Mouse (Mus musculus) CH12.LX (cell line): ENCODE measurements around the gene Wdr90. TPM values are rescaled to one million over a fixed set of nuclear protein-coding genes. Genes with fewer than 3 reads are reported as not detected.

Experiments used
- polyA plus RNA-seq: library from polyadenylated mRNA; unstranded; fragments of >175 nt; gene quantifications from 2 replicates; pipeline ENCODE4 v1.2.1, GENCODE M21; 2012; ENCODE audit warnings: low read depth; ENCODE audit not compliant: insufficient read length
- total RNA-seq, 2 experiments: library from RNA; depleted of rRNA; stranded (reverse); fragments of 300-350 nt in 1 of 2; fragments of >200 nt in 1 of 2; gene quantifications; 2 replicates each; pipeline ENCODE4 v1.2.3; 2012 to 2014

Gene Wdr90
- total and polyA plus RNA-seq, 3 experiments, result 16.0 to 38.0 (median 23.8) TPM

Other genes starting within 250 kb of the Wdr90 start
Only the 20 nearest of the 29 such genes appear.
- gene Narfl, start 87.7 kb downstream of the Wdr90 start, total RNA-seq (2012; rRNA removed), result 22.0 and 23.4 TPM in 2 replicates
- 16.5 and 17.0 TPM in 2 replicates for gene Narfl, start 87.7 kb downstream of the Wdr90 start, total RNA-seq (2014; rRNA removed)
- gene Narfl, start 87.7 kb downstream of the Wdr90 start, polyA plus RNA-seq, result 12.1 and 13.3 TPM in 2 replicates
- 14.5 and 16.0 TPM in 2 replicates for gene Haghl, start 75.8 kb downstream of the Wdr90 start, total RNA-seq (2012; rRNA removed)
- 7.3 and 7.4 TPM in 2 replicates for gene Haghl, start 75.8 kb downstream of the Wdr90 start, total RNA-seq (2014; rRNA removed)
- gene Haghl, start 75.8 kb downstream of the Wdr90 start, polyA plus RNA-seq, result 7.4 and 7.8 TPM in 2 replicates
- 0.13 and 0.25 TPM in 2 replicates for gene Ccdc78, start 74.9 kb downstream of the Wdr90 start, total RNA-seq (2012; rRNA removed)
- gene Ccdc78, start 74.9 kb downstream of the Wdr90 start, total RNA-seq (2014; rRNA removed), result 0.13 TPM in 1 of 2 replicates, not detected in the other
- gene Ccdc78, start 74.9 kb downstream of the Wdr90 start, polyA plus RNA-seq, result 0.40 and 0.49 TPM in 2 replicates
- gene Fam173a, start 68.6 kb downstream of the Wdr90 start, total RNA-seq (2012; rRNA removed), result 55.0 and 68.3 TPM in 2 replicates
- 21.9 and 25.5 TPM in 2 replicates for gene Fam173a, start 68.6 kb downstream of the Wdr90 start, total RNA-seq (2014; rRNA removed)
- gene Fam173a, start 68.6 kb downstream of the Wdr90 start, polyA plus RNA-seq, result 25.5 and 27.8 TPM in 2 replicates
- gene AC134908.4, start 65.8 kb downstream of the Wdr90 start, total RNA-seq (2012; rRNA removed), result not detected in 2 replicates
- not detected in 2 replicates for gene AC134908.4, start 65.8 kb downstream of the Wdr90 start, total RNA-seq (2014; rRNA removed)
- gene AC134908.4, start 65.8 kb downstream of the Wdr90 start, polyA plus RNA-seq, result not detected in 2 replicates
- 49.8 and 50.1 TPM in 2 replicates for gene Metrn, start 64.4 kb downstream of the Wdr90 start, total RNA-seq (2012; rRNA removed)
- 18.1 and 23.7 TPM in 2 replicates for gene Metrn, start 64.4 kb downstream of the Wdr90 start, total RNA-seq (2014; rRNA removed)
- gene Metrn, start 64.4 kb downstream of the Wdr90 start, polyA plus RNA-seq, result 16.9 and 17.7 TPM in 2 replicates
- not detected in 2 replicates for gene Fbxl16, start 52.4 kb downstream of the Wdr90 start, total RNA-seq (2012; rRNA removed)
- not detected in 2 replicates for gene Fbxl16, start 52.4 kb downstream of the Wdr90 start, total RNA-seq (2014; rRNA removed)
- gene Fbxl16, start 52.4 kb downstream of the Wdr90 start, polyA plus RNA-seq, result not detected in 2 replicates
- gene Wdr24, start 37.9 kb downstream of the Wdr90 start, total RNA-seq (2012; rRNA removed), result 27.2 and 28.6 TPM in 2 replicates
- 17.3 and 20.9 TPM in 2 replicates for gene Wdr24, start 37.9 kb downstream of the Wdr90 start, total RNA-seq (2014; rRNA removed)
- 16.9 and 20.4 TPM in 2 replicates for gene Wdr24, start 37.9 kb downstream of the Wdr90 start, polyA plus RNA-seq
- 7.7 and 9.3 TPM in 2 replicates for gene Jmjd8, start 32.6 kb downstream of the Wdr90 start, total RNA-seq (2012; rRNA removed)
- 4.8 and 6.1 TPM in 2 replicates for gene Jmjd8, start 32.6 kb downstream of the Wdr90 start, total RNA-seq (2014; rRNA removed)
- 8.3 and 8.5 TPM in 2 replicates for gene Jmjd8, start 32.6 kb downstream of the Wdr90 start, polyA plus RNA-seq
- 98.3 and 107 TPM in 2 replicates for gene Stub1, start 28.1 kb downstream of the Wdr90 start, total RNA-seq (2012; rRNA removed)
- 60.4 and 62.9 TPM in 2 replicates for gene Stub1, start 28.1 kb downstream of the Wdr90 start, total RNA-seq (2014; rRNA removed)
- gene Stub1, start 28.1 kb downstream of the Wdr90 start, polyA plus RNA-seq, result 84.8 and 87.1 TPM in 2 replicates
- gene Rhbdl1, start 24.2 kb downstream of the Wdr90 start, total RNA-seq (2012; rRNA removed), result 1.9 and 2.4 TPM in 2 replicates
- gene Rhbdl1, start 24.2 kb downstream of the Wdr90 start, total RNA-seq (2014; rRNA removed), result not detected in 2 replicates
- 2.8 and 4.6 TPM in 2 replicates for gene Rhbdl1, start 24.2 kb downstream of the Wdr90 start, polyA plus RNA-seq
- gene Gm20683, start 19.7 kb downstream of the Wdr90 start, total RNA-seq (2012; rRNA removed), result 3.1 and 3.8 TPM in 2 replicates
- gene Gm20683, start 19.7 kb downstream of the Wdr90 start, total RNA-seq (2014; rRNA removed), result 0.96 and 1.3 TPM in 2 replicates
- gene Gm20683, start 19.7 kb downstream of the Wdr90 start, polyA plus RNA-seq, result 1.4 and 4.8 TPM in 2 replicates
- gene Rhot2, start 16.6 kb downstream of the Wdr90 start, total RNA-seq (2012; rRNA removed), result 16.2 and 26.1 TPM in 2 replicates
- 17.3 and 19.5 TPM in 2 replicates for gene Rhot2, start 16.6 kb downstream of the Wdr90 start, total RNA-seq (2014; rRNA removed)
- 33.8 and 51.5 TPM in 2 replicates for gene Rhot2, start 16.6 kb downstream of the Wdr90 start, polyA plus RNA-seq
- gene Mcrip2, start 7.3 kb upstream of the Wdr90 start, total RNA-seq (2012; rRNA removed), result 16.1 and 16.5 TPM in 2 replicates
- 0.82 and 1.4 TPM in 2 replicates for gene Mcrip2, start 7.3 kb upstream of the Wdr90 start, total RNA-seq (2014; rRNA removed)
- 1.7 and 2.2 TPM in 2 replicates for gene Mcrip2, start 7.3 kb upstream of the Wdr90 start, polyA plus RNA-seq
- 43.6 and 52.5 TPM in 2 replicates for gene Mettl26, start 13.6 kb upstream of the Wdr90 start, total RNA-seq (2012; rRNA removed)
- gene Mettl26, start 13.6 kb upstream of the Wdr90 start, total RNA-seq (2014; rRNA removed), result 31.9 and 33.0 TPM in 2 replicates
- 29.8 and 32.0 TPM in 2 replicates for gene Mettl26, start 13.6 kb upstream of the Wdr90 start, polyA plus RNA-seq
- gene Wfikkn1, start 19.4 kb upstream of the Wdr90 start, total RNA-seq (2012; rRNA removed), result 0.25 and 0.34 TPM in 2 replicates
- 0.11 TPM in 1 of 2 replicates, not detected in the other for gene Wfikkn1, start 19.4 kb upstream of the Wdr90 start, total RNA-seq (2014; rRNA removed)
- 0.48 and 0.69 TPM in 2 replicates for gene Wfikkn1, start 19.4 kb upstream of the Wdr90 start, polyA plus RNA-seq
- 6.6 and 8.0 TPM in 2 replicates for gene Rab40c, start 58.2 kb upstream of the Wdr90 start, total RNA-seq (2012; rRNA removed)
- gene Rab40c, start 58.2 kb upstream of the Wdr90 start, total RNA-seq (2014; rRNA removed), result 7.9 and 9.2 TPM in 2 replicates
- 14.4 and 14.8 TPM in 2 replicates for gene Rab40c, start 58.2 kb upstream of the Wdr90 start, polyA plus RNA-seq
- gene Pigq, start 83.4 kb upstream of the Wdr90 start, total RNA-seq (2012; rRNA removed), result 28.1 and 29.2 TPM in 2 replicates
- 15.1 and 18.5 TPM in 2 replicates for gene Pigq, start 83.4 kb upstream of the Wdr90 start, total RNA-seq (2014; rRNA removed)
- 75.0 and 97.2 TPM in 2 replicates for gene Pigq, start 83.4 kb upstream of the Wdr90 start, polyA plus RNA-seq
- not detected in 2 replicates for gene Nhlrc4, start 83.5 kb upstream of the Wdr90 start, total RNA-seq (2012; rRNA removed)
- gene Nhlrc4, start 83.5 kb upstream of the Wdr90 start, total RNA-seq (2014; rRNA removed), result not detected in 2 replicates
- not detected in 2 replicates for gene Nhlrc4, start 83.5 kb upstream of the Wdr90 start, polyA plus RNA-seq
- gene A930017K11Rik, start 91.1 kb upstream of the Wdr90 start, total RNA-seq (2012; rRNA removed), result not detected in 2 replicates
- not detected in 2 replicates for gene A930017K11Rik, start 91.1 kb upstream of the Wdr90 start, total RNA-seq (2014; rRNA removed)
- not detected in 2 replicates for gene A930017K11Rik, start 91.1 kb upstream of the Wdr90 start, polyA plus RNA-seq